Mouse (Mus musculus) layer of hippocampus, adult 2 months (tissue): Measurements from ENCODE around the gene Ovol3. TPM values are rescaled to one million over a fixed set of nuclear protein-coding genes. Genes with fewer than 3 reads are reported as not detected.

ENCODE experiments used
- DNase-seq, 2 experiments: peaks; one replicate each; pipeline ENCODE4 v3.0.0; 2022; ENCODE audit warnings: low spot score in 2 of 2
- H3K27ac ChIP-seq: fragments of 200-600 bp; 2 replicates; pipeline ENCODE4 v1.8.1; 2022
- H3K4me3 ChIP-seq: fragments of 200-600 bp; 2 replicates; pipeline ENCODE4 v1.8.1; 2022; ENCODE audit warnings: mild to moderate bottlenecking
- CTCF ChIP-seq: fragments of 200-600 bp; conservative IDR thresholded peaks from 2 replicates; pipeline ENCODE4 v1.8.1; 2022; ENCODE audit warnings: antibody characterized with exemption, mild to moderate bottlenecking, moderate library complexity
- long read RNA-seq, 2 experiments: library from polyadenylated mRNA; stranded (forward); transcript quantifications; one replicate each; pipeline ENCODE4 v2.0.0; 2021; ENCODE audit warnings: borderline mapping rate in 2 of 2
- total RNA-seq, 2 experiments: library from RNA; stranded (reverse); gene quantifications; 2 replicates each; pipeline ENCODE4 v1.2.3; 2021

Gene Ovol3
- total RNA-seq: not detected
- long read RNA-seq, experiment 1: 0 reads
- long read RNA-seq, experiment 2: 0 reads

DNA sequence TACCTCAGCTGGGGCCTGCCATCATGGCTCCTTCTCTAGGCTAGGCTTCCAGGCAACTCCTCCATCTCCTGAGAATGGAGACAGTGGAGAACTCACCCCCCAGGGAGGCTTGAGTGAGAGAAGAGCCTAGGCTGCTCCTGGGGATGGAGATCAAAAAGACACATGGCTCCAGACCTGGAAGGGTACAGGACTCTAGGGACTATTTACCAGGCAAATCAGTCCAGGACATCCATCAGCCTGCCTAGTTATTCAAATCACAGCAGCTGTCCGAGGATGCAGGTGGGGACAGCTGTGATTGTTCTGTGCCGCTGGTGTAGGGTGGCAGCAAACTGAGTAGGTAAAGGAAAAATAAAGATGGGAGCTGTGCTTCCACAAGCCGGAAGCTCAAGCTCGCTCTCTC, at the start of gene Ovol3:
Gene Ovol3, minus strand, starts transcription at position 101 of the 400 bp plus-strand sequence.
- no peak within 1 kb of the TSS for H3K4me3 ChIP-seq
- no peak for DNase-seq
- H3K27ac ChIP-seq: no peak within 1 kb of the TSS
- no peak for TF ChIP-seq CTCF

DNA sequence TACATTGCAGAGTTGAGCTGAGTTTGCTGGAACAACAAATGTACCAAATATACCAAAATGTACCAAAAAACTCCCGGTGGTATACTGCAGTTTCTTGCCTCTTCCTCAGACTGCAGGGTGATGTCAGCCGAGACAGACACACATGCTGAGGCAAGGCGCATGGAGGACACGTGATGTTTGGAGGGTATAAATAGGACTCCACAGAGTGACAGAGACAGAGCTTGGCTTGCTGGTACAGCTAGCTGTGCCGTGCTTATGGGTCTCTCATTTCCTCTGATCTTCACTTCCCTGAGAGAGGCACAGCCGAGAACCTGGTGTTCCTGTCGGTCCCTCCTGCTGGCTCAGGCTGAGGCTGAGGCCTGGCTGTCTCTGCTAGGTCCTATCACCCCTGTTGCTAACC, 47.2 kb upstream of the Ovol3 start:
- DNase-seq: no peak

DNA sequence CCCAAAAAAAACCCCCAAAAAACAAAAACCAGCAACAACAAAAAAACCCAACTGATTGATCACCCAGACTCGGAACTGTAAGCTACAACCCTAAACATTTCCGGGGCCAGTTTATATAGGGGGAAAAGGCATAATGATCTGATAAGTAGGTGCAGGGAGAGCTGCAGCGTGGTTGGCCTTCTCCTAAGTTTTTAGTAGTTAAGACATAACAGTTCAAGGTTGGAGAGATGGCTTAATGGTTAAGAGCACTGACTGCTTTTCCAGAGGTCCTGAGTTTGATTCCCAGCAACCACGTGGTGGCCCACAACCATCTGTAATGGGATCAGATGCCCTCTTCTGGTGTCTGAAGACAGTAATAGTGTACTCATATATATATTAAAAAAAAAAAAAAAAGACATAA, 46.0 kb upstream of the Ovol3 start:
- H3K4me3 ChIP-seq: no peak overlapping the region
- DNase-seq: no peak
- no peak overlapping the region for H3K27ac ChIP-seq
- no peak for TF ChIP-seq CTCF

More for the DNA sequence above, 47.2 kb upstream of the Ovol3 start:
- Histone ChIP-seq H3K27ac (no peak overlapping the region), H3K4me3 (no peak overlapping the region)
- no peak for TF ChIP-seq CTCF

DNA sequence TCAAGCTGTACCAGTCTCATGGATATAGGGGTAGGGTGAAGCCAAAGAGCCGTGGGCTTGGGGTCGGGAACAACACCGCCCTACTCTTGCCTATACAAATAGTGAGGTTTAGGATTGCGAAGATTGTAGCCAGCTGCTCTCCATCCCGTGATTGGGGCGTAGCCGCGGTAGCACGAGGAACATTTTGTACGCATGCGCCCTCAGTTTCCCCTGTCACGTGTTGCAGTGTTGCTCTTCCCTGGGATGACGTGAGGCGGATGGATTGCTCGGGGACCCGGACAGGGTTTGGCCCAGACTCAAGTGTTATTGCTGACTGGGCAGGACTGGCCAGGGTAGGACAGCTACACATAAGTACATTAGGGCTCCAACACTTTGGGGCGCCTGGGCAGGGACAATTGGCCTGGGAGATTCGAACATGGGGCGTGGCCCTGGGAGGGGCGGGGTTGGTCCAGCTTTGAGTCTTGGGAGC, 45.2 kb upstream of the Ovol3 start:
- no peak for TF ChIP-seq CTCF
- peak overlapping the region; percentile 86 for H3K4me3 ChIP-seq
- peak overlapping the region; percentile 95 for H3K27ac ChIP-seq
- DNase-seq: peak; percentile 83 to 87

DNA sequence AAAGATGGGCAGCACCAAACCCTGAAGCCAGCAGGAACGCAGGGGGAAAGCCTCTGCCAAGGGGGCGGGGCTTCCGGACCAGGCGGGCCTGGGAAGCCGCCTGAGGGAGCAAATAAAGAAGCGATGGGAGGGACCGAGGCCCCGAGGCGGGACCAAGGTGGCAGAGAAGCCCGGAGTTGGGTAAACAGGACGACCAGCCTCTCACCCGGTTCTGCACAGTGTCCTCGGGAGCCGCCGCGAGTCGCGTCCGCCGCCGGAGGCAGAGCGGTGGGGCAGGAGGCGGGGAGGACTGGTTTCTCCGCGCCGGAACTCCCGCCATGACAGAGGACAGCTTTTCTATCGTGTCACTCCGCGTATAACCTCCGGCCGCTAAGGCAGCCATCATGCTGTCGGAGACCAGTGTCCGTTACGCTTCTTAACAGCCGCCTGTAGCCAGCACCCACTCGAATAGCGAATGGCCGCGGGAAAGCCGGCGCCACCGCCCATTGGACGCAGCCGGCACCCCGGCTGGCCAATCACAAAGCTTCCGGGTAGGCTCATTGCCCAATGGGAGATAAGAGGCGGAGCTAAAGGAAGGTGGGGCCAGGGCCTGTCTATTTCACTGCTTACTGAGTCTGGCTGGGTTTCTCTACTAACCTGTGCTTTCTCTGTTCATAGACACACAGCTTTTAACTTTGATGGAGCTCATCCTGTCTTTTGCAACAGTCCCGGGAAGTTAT, 44.6 kb upstream of the Ovol3 start, which contains the start of the genes Thap8 and Wdr62:
Gene Thap8, plus strand, starts transcription at position 144 of the 719 bp plus-strand sequence.
Gene Wdr62, minus strand, starts transcription at position 469 of the 719 bp plus-strand sequence.
- peak; percentile 89 to 91 for DNase-seq
- Histone ChIP-seq H3K27ac (peak within 1 kb of the TSS; percentile 95), H3K4me3 (peak within 1 kb of the TSS; percentile 86)
- no peak for TF ChIP-seq CTCF

DNA sequence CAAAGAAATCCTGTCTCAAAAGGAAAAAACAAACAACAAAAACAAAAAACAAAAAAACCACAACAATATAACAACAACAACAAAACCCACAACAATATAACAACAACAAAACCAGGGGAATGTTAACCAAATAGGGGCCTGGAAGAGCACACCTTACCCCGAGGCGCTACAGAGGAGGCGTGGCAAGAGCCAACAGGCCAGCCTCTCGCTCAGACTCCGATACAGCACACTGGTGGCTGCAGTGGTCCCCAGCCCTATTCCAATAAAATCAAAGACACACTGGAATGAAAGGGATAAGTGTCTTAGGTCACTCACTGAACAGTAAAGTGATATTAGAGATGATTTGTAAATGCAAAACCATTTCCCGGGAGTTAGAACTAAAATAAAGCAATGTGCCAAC, 44.0 kb upstream of the Ovol3 start:
- peak overlapping the region; percentile 86 for H3K4me3 ChIP-seq
- no peak for DNase-seq
- 0 out of 2 replicates have a peak overlapping the region, but pooled peaks have one; percentile 95 for H3K27ac ChIP-seq
- TF ChIP-seq CTCF: no peak

DNA sequence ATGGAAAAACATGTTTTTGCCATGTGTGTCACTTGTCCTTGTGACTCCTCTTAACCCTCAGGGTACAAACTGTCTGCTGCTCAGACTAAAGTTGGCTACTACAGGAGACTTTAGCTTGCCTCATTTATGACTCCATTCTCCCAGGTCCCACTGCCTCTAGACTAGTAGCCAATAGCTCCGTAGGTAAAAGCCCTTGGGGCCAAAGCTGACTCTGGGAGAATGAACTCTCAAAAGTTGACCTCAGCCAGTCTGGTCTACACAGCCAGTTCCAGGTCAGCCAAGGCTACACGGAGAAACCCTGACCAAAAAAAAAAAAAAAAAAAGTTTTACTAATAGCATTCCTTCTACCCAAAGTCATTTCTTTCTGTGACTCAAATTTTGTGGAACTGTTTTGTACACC, 43.4 kb upstream of the Ovol3 start:
- TF ChIP-seq CTCF: no peak
- no peak for DNase-seq
- Histone ChIP-seq H3K4me3 (no peak overlapping the region), H3K27ac (no peak overlapping the region)

DNA sequence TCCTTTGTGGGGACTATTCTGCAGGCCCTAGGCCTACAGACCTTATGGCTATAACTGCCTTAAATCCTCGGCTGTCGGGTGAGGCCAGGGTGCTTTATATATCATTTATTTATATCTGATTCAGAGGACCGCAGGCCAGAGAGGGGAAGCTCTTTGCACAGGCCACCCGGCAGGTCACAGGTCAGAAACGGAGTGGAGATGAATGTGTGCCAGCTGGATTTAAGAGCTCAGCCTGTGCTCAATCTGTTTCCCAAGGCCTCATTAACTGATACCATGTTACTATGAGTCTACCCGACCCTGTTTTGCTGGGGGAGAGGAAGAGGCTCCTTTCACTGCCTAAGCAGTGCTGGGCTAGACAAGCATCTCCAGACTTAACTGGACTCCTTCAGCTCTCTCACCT, 38.9 kb upstream of the Ovol3 start:
- TF ChIP-seq CTCF: no peak
- H3K4me3 ChIP-seq: no peak overlapping the region
- no peak overlapping the region for H3K27ac ChIP-seq
- DNase-seq: no peak

DNA sequence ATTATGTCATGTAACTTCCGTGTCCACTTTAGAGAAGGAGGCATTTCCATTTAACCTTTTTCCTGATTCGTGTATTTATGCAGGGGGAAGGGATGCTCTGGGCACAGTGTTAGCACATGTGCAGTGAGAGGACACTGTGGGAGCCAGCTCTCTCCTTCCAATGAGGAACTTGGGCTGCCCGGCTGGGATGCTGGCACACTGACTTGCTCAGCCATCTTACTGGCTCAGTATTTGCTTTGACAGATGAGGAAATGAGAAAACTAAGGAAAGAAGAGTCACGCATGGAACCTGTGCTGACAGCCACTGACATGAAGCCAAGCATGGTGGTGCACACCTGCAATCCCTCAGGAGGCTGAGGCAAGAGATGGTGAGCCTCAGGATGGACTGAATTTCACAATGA, 34.1 kb upstream of the Ovol3 start:
- H3K27ac ChIP-seq: no peak overlapping the region
- no peak for DNase-seq
- H3K4me3 ChIP-seq: no peak overlapping the region
- TF ChIP-seq CTCF: no peak

DNA sequence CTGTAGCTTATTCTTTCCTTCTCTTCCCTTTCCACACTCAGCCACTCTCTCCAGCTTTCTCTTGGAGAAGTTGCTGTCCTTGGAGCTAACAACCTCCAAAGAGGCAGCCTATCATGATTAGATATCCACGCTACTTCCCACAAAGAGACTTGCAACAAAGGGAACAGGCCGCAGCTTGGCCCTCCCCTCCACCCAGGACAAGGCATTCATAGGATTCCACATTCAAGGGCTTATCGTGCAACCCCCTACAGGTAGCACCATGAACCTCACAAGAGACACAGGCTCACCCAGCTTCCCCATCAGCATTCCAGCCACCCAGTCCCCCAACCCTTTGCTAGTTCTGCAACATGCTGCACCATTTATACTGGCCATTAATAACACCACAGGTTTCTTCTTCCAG, 31.3 kb upstream of the Ovol3 start:
- no peak for DNase-seq
- H3K4me3 ChIP-seq: no peak overlapping the region
- no peak for TF ChIP-seq CTCF
- no peak overlapping the region for H3K27ac ChIP-seq

DNA sequence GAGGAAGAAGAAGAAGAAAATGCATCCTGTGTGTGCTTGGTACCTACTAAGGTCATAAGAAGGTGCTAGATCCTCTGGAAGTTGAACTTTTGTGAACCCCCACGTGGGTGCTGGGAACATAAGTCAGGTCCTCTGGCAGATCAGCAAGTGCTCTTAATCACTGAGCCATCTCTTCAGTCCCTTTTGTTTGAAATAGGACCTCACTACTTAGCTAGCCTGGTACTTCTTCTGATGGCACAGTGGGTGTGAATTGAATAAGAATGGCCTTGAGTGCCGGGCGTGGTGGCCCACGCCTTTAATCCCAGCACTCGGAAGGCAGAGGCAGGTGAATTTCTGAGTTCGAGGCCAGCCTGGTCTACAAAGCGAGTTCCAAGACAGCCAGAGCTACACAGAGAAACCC, 30.4 kb upstream of the Ovol3 start:
- H3K27ac ChIP-seq: no peak overlapping the region
- no peak for TF ChIP-seq CTCF
- no peak overlapping the region for H3K4me3 ChIP-seq
- no peak for DNase-seq

DNA sequence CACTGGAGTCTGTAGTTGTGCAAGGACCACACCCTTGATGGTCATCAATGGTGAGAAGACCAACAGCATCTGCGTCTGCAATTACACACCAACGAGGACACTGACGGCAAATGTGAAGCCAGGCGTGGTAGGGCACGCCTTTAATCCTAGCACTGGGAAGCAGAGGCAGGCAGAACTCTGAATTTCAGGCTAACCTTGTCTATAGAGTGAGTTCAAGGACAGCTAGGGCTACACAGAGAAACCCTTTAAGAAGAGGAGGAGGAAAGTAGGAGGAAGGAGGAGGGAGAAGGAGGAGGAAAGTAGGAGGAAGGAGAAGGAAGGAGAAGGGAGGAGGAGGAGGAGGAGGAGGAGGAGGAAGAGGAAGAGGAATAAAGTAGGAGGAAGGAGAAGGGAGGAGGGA, 30.0 kb upstream of the Ovol3 start:
- no peak overlapping the region for H3K4me3 ChIP-seq
- no peak overlapping the region for H3K27ac ChIP-seq
- no peak for DNase-seq
- TF ChIP-seq CTCF: no peak

DNA sequence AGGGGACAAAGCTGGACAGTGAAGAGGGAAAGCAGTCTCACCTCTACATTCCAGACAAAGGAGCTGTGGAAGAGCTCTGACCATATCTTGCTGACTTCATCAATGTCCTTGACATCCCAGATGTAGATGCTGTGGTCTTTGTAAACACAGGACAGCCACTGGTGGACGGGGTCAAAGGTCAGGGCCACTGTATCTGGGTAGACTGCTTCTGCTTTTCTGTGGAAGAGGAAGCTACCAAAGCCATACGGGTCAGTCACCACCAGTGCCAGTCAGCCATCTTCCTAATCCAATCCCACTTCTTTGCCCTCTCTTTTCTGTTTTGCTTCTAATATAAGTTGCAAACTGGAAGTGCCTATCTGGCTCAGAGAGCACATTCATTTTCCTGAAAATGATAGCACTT, 29.5 kb upstream of the Ovol3 start:
- no peak for DNase-seq
- Histone ChIP-seq H3K27ac (no peak overlapping the region), H3K4me3 (no peak overlapping the region)
- no peak for TF ChIP-seq CTCF
